Mouse (Mus musculus): ENCODE data around the gene Ptprj.
A peak's percentile ranks its signal among the peaks of the same experiment; 100 is the strongest.

DNA sequence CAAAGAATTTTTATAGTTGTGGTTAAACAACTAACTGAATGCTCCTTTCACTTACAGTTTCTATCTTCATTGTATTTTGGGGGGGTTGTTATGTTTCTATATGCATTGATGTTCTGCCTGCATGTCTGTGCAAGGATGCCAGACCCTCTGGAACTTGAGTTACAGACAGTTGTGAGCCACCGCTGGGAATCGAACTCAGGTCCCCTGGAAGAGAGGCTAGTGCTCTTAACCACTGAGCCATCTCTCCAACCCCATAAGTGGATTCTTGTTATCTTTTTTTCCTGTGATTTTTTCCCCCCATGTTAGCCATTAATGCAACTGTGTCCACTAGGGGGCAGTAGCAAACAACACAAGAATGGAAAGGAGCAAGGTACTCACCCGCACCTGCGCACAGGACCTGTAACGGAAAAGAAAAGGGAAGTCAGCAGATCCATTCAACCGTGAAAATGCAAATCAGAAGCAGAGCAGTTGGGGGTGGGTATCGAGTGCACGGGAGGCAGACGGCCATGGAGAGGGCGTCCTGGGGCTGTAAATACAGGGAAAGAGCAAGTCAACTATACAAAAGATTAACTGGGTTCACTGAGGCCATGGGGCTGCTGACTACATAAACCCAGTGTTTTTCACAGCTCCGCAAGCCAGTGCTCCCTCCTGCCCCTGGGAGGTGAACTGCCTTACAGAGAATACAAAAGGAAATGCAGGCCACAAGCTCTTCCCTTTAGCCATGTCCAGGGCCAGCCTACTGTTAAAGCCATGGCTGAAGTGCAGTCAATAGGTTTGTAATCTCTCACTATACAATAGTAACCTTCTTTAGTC lies 105.6 kb downstream of the Ptprj start:
- 0 out of 2 replicates have a peak, but pooled peaks have one; percentile 27 for TF ChIP-seq POU5F1 (IDR thresholded peaks at IDR 0.05; ENCODE audit: borderline replicate concordance, low read length)
- peak; percentile 69 for TF ChIP-seq CTCF (conservative IDR thresholded peaks at IDR 0.05; ENCODE audit: low read length)
- TF ChIP-seq NANOG (IDR thresholded peaks at IDR 0.05; ENCODE audit: borderline replicate concordance, low read length) = no peak
